Mouse (Mus musculus): ENCODE results near the gene Wasf3. TPM values are rescaled to one million over a fixed set of nuclear protein-coding genes. Genes with fewer than 3 reads are reported as not detected.
"Not testable (repeated sequence)": the region's sequence is repeated elsewhere in the genome, so short reads cannot be mapped to it uniquely, and the experiment has no call there.

Gene Wasf3
- polyA plus RNA-seq, 1 experiment: 3.1 TPM

- DNase-seq (ENCODE audit: low read depth): no peak
Measured at GRCm38 (mm10) chr5:146442767-146443166, 58.0 kb downstream of the Wasf3 start.

DNA sequence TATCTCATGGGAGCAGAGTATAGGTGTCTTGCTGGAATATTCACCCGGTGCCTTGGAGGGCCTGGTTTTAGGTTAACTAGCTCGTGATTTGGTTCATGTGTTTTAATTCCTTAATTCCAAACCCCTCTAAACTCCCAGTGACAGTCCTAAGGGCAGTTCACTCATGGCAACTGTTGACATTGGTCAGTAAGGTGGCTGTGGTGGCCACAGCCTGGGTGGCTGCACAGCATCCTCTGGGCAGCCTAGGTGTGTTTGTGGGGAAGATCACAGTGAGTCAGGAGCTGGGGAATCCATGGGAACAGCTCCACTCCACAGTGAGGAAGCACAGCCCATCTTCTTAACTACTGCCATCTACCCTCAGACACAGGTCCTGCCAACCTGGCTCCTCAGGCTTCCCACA, 61.8 kb downstream of the Wasf3 start:
- no peak for DNase-seq (ENCODE audit: low read depth)

GRCm38 (mm10) chr5:146451592-146452254, 66.9 kb downstream of the Wasf3 start:
- no peak for DNase-seq (ENCODE audit: low read depth)

GRCm38 (mm10) chr5:146453556-146453955, 68.8 kb downstream of the Wasf3 start:
- DNase-seq (ENCODE audit: low read depth): no peak

DNA sequence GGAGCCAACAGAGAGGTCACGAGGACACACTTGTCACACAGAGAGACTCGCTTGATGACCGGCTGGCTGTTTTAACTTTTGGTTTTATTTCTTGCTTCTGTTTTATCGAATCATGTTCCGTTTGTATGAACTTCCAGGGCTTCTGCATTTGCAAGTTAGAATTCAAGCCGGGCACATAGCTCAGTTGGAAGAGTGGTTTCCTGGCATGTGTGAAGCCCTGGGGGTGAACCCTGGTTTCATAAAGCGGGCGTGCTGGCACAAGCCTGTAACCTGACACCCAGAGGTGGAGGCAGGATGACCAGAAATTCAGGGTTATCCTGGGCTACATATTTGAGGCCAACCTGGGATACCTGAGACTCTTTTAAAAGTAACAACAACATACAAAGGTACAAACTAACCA, 76.8 kb downstream of the Wasf3 start:
- no peak for DNase-seq (ENCODE audit: low read depth)

GRCm38 (mm10) chr5:146466663-146467062, 81.9 kb downstream of the Wasf3 start:
- no peak for DNase-seq (ENCODE audit: low read depth)

- DNase-seq (ENCODE audit: low read depth): no peak
Measured at GRCm38 (mm10) chr5:146468311-146468710, 83.5 kb downstream of the Wasf3 start.

DNA sequence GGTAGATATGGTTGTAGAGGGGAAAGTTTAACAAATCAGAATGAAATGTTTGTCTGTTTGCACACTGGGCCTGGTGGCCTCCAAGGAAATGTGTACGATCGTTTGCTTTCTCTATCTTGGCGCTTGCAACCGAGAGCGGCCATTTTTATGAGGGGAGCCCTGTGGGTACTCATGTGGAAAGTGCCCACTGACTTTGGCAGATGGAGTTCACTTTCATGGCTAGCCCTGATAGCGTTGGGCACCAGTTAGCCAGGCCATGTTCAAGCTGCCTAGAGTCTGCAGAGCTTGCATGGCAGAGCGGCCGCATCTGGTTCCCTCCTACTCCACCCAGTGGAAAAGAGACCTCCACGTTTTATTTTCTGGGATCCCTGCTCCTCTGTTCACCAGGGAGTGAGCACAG, 86.0 kb downstream of the Wasf3 start:
- DNase-seq (ENCODE audit: low read depth): no peak

DNA sequence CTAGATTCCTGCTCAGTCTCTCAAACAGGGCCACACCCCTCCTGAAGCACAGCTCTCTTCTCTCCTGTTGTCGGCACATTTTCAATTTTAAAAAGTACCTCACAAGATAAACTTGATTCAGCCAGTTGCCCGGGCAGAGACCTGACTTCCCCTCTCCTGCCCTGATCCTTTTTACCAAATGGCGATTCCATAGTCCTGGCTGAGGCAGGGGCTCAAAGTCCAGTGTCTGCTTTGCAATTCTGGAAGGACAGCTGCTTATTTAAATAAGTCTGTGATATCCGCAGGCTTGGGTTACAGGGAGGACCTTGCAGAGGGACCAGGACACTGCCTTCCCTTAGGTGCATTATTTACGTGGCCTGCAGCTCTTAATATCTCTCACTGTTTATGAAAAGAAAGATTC, 86.5 kb downstream of the Wasf3 start:
- no peak for DNase-seq (ENCODE audit: low read depth)

GRCm38 (mm10) chr5:146471821-146472220, 87.0 kb downstream of the Wasf3 start:
- no peak for DNase-seq (ENCODE audit: low read depth)

GRCm38 (mm10) chr5:146479564-146479963, 94.8 kb downstream of the Wasf3 start:
- not testable (repeated sequence) for DNase-seq (ENCODE audit: low read depth)

DNA sequence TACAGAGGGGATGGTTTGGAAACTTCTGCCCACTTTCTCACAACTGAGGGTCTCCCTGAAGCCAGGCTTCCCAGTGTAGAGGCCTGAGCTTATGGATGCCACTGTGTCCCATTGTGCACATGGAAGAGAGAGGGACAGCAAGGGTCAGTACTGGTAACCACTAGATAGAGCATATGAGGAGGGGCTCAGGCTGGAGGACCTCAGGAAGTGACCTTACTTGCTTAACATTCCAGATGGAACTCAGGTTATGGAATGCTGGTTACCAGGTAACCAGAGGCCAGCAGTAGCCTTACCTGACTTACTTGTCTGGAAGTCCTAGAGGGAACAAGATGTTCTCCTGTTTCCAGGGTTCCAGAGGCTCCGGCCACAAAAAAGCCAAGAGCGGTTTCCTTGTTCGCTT, 96.9 kb downstream of the Wasf3 start, which contains the start of gene Gm6408:
Gene Gm6408, plus strand, starts transcription at position 301 of the 400 bp plus-strand sequence.
- not testable (repeated sequence) for DNase-seq (ENCODE audit: low read depth)

DNA sequence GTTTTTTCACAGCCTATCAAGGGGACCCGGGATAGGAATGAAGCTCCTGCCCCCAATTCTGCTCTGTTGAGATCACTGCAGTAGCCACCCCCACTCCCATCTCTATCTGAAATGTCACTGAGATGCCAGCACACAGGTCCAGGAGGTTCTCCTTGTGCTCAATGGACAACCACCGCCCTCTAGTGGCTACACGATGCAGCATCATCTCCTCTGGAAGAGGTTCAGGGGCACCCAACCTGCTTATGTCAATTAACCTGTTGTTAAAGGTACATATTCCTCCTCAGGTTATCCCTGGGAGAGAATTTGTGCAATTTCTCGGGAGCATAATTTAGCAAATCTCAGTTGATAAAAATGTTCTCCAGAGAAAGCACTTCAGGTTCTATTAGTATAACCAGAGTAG, 104.2 kb downstream of the Wasf3 start:
- DNase-seq (ENCODE audit: low read depth): not testable (repeated sequence)

DNA sequence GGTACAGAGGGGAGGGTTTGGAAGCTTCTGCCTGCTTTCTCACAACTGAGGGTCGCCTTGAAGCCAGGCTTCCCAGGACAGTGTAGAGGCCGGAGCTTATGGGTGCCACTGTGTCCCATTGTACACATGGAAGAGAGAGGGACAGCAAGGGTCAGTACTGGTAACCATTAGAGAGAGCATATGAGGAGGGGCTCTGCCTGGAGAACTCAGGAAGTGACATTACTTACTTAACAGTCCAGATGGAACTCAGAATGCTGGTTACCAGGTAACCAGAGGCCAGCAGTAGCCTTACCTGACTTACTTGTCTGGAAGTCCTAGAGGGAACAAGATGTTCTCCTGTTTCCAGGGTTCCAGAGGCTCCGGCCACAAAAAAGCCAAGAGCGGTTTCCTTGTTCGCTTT, 106.3 kb downstream of the Wasf3 start, which contains the start of gene Gm6370:
Gene Gm6370, plus strand, starts transcription at position 301 of the 400 bp plus-strand sequence.
- DNase-seq (ENCODE audit: low read depth): not testable (repeated sequence)

DNA sequence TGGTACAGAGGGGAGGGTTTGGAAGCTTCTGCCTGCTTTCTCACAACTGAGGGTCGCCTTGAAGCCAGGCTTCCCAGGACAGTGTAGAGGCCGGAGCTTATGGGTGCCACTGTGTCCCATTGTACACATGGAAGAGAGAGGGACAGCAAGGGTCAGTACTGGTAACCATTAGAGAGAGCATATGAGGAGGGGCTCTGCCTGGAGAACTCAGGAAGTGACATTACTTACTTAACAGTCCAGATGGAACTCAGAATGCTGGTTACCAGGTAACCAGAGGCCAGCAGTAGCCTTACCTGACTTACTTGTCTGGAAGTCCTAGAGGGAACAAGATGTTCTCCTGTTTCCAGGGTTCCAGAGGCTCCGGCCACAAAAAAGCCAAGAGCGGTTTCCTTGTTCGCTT, 117.3 kb downstream of the Wasf3 start, which contains the start of gene 4930449I24Rik:
Gene 4930449I24Rik, plus strand, starts transcription at position 301 of the 400 bp plus-strand sequence.
- not testable (repeated sequence) for DNase-seq (ENCODE audit: low read depth)

- DNase-seq (ENCODE audit: low read depth): not testable (repeated sequence)
Measured at GRCm38 (mm10) chr5:146513823-146514222, 129.0 kb downstream of the Wasf3 start, which contains the start of gene Gm3402. TSS of gene Gm3402 (plus strand) at chr5:146514123.

Other genes with a start within 250 kb of the Wasf3 start
- not detected in 2 replicates for gene Gm5565, start 224.4 kb upstream of the Wasf3 start, polyA plus RNA-seq (2012; rRNA removed)
- not detected in 2 replicates for gene Gm6309, start 214.3 kb upstream of the Wasf3 start, polyA plus RNA-seq (2012; rRNA removed)
- 0.92 and 1.4 TPM in 2 replicates for gene 1700001J03Rik, start 199.7 kb upstream of the Wasf3 start, polyA plus RNA-seq (2012; rRNA removed)
- gene Rnf6, start 163.4 kb upstream of the Wasf3 start, polyA plus RNA-seq (2012; rRNA removed): 26.6 and 27.5 TPM in 2 replicates
- gene Cdk8, start 153.8 kb upstream of the Wasf3 start, polyA plus RNA-seq (2012; rRNA removed): 41.8 and 47.4 TPM in 2 replicates
- not detected in 2 replicates for gene Gm6408, start 97.0 kb downstream of the Wasf3 start, polyA plus RNA-seq (2012; rRNA removed)
- gene Gm6370, start 106.4 kb downstream of the Wasf3 start, polyA plus RNA-seq (2012; rRNA removed): not detected in 2 replicates
- gene 4930449I24Rik, start 117.4 kb downstream of the Wasf3 start, polyA plus RNA-seq (2012; rRNA removed): 0.12 TPM in 1 of 2 replicates, not detected in the other
- not detected in 2 replicates for gene Gm3402, start 129.1 kb downstream of the Wasf3 start, polyA plus RNA-seq (2012; rRNA removed)
- gene Gm3404, start 140.8 kb downstream of the Wasf3 start, polyA plus RNA-seq (2012; rRNA removed): not detected in 2 replicates
- gene Gm3409, start 152.7 kb downstream of the Wasf3 start, polyA plus RNA-seq (2012; rRNA removed): not detected in 2 replicates
- gene Gm3415, start 171.2 kb downstream of the Wasf3 start, polyA plus RNA-seq (2012; rRNA removed): not detected in 2 replicates
- gene Gpr12, start 200.3 kb downstream of the Wasf3 start, polyA plus RNA-seq (2012; rRNA removed): not detected in 2 replicates

All from gonadal fat pad, adult 2 months (tissue).